Mouse (Mus musculus) embryonic facial prominence, embryonic 14.5 days (tissue): ENCODE data around the gene Gpr25. TPM values are rescaled to one million over a fixed set of nuclear protein-coding genes. Genes with fewer than 3 reads are reported as not detected.

Experiments
- ATAC-seq: fragments of 200-750 bp; cut with Nextera tagmentation; 2 replicates; pipeline ENCODE4 v1.8.0; 2017; ENCODE audit warnings: low read depth, moderate number of reproducible peaks, moderate TSS enrichment
- DNase-seq: peaks from one replicate; pipeline ENCODE4 v3.0.0-alpha.2; 2015; ENCODE audit warnings: low spot score
- H3K27ac ChIP-seq: fragments of 300-500 bp; sonication (generic); replicated peaks from 2 replicates; pipeline ENCODE4 v1.5.1; 2014; ENCODE audit warnings: low read depth, mild to moderate bottlenecking, low read length, moderate library complexity
- H3K27me3 ChIP-seq: fragments of 300-500 bp; sonication (generic); replicated peaks from 2 replicates; pipeline ENCODE4 v1.6.1; 2014; ENCODE audit warnings: low read length; ENCODE audit not compliant: control insufficient read depth, insufficient read depth
- H3K36me3 ChIP-seq: fragments of 300-500 bp; sonication (generic); 2 replicates; pipeline ENCODE4 v1.6.1; 2014; ENCODE audit warnings: low read length, mixed read lengths; ENCODE audit not compliant: control insufficient read depth, insufficient read depth
- H3K4me1 ChIP-seq: fragments of 300-500 bp; sonication (generic); 2 replicates; pipeline ENCODE4 v1.6.1; 2014; ENCODE audit warnings: antibody characterized with exemption, low read length; ENCODE audit not compliant: control insufficient read depth, insufficient read depth
- H3K4me2 ChIP-seq: fragments of 300-500 bp; sonication (generic); 2 replicates; pipeline ENCODE4 v1.6.1; 2014; ENCODE audit warnings: low read depth, mild to moderate bottlenecking, low read length, moderate library complexity, mixed read lengths
- H3K4me3 ChIP-seq: fragments of 300-500 bp; sonication (generic); 2 replicates; pipeline ENCODE4 v1.5.1; 2014; ENCODE audit warnings: low read depth, mild to moderate bottlenecking, low read length
- H3K9ac ChIP-seq: fragments of 300-500 bp; sonication (generic); 2 replicates; pipeline ENCODE4 v1.6.1; 2014; ENCODE audit warnings: low read depth, mild to moderate bottlenecking, low read length, moderate library complexity, mixed read lengths
- H3K9me3 ChIP-seq: fragments of 300-500 bp; sonication (generic); 2 replicates; pipeline ENCODE4 v1.6.1; 2016; ENCODE audit warnings: low read length; ENCODE audit not compliant: control insufficient read depth
- WGBS: fragments of 180-500 bp; shearing (Covaris S2); extraction: QIAGEN DNeasy Blood & Tissue Kit; methylation state at CpG from one replicate; pipeline ENCODE4 v1.1.7; 2014; 5-methylcytosine and 5-hydroxymethylcytosine counted together
- polyA plus RNA-seq: library from polyadenylated mRNA; unstranded; fragments of >200 nt; fragmentation: Nextera tagmentation; extraction: Ambion mirVana; gene quantifications from 2 replicates; pipeline ENCODE4 v1.2.1, GENCODE M21; 2014

Gene Gpr25
- polyA plus RNA-seq, 1 experiment from 2014 or later = not detected

GRCm38 (mm10) chr1:136244469-136244868 is 16.2 kb downstream of the Gpr25 start:
- 91% methylated on average over 4 of the region's 5 CpGs for WGBS
- Histone ChIP-seq H3K27me3 (no peaks in the 10 kb centered on the region), H3K36me3 (no peaks in the 10 kb centered on the region), H3K9ac (no peak overlapping the region), H3K4me3 (no peak overlapping the region), H3K4me1 (no peaks in the 10 kb centered on the region), H3K9me3 (no peaks in the 10 kb centered on the region), H3K4me2 (no peak overlapping the region), H3K27ac (no peak overlapping the region)
- ATAC-seq = no peak
- no peak for DNase-seq

- Histone ChIP-seq H3K4me2 (no peak overlapping the region), H3K4me3 (no peak overlapping the region), H3K36me3 (no peaks in the 10 kb centered on the region), H3K4me1 (no peaks in the 10 kb centered on the region), H3K27ac (no peak overlapping the region), H3K9me3 (no peaks in the 10 kb centered on the region), H3K9ac (no peak overlapping the region), H3K27me3 (no peaks in the 10 kb centered on the region)
- WGBS = 89% methylated on average over 7 of the region's 7 CpGs
- no peak for ATAC-seq
- DNase-seq = no peak
These were observed 18.9 kb downstream of the Gpr25 start for GRCm38 (mm10) chr1:136241801-136242200.

GRCm38 (mm10) chr1:136238495-136238894 is 22.2 kb downstream of the Gpr25 start:
- H3K4me1 ChIP-seq = no peaks in the 10 kb centered on the region; the same call in 1 of the 2 replicates
- H3K27me3 ChIP-seq = no peaks in the 10 kb centered on the region
- DNase-seq = no peak
- H3K36me3 ChIP-seq = no peaks in the 10 kb centered on the region
- no peak for ATAC-seq
- 88% methylated on average over 4 of the region's 4 CpGs for WGBS
- no peak overlapping the region for H3K27ac ChIP-seq
- H3K9me3 ChIP-seq = no peaks in the 10 kb centered on the region
- no peak overlapping the region for H3K4me2 ChIP-seq
- no peak overlapping the region for H3K9ac ChIP-seq
- H3K4me3 ChIP-seq = no peak overlapping the region

- DNase-seq = no peak
- whole genome bisulfite sequencing = 2% methylated on average over 9 of the region's 9 CpGs
- H3K4me1 ChIP-seq = peaks cover 35% of the 10 kb centered on the region
These were observed 26.0 kb downstream of the Gpr25 start for GRCm38 (mm10) chr1:136234595-136235092.

GRCm38 (mm10) chr1:136233892-136234594 is 26.6 kb downstream of the Gpr25 start, which contains the start of gene Inava:
TSS of gene Inava (minus strand) at chr1:136234264.
- H3K4me3 ChIP-seq = peak within 1 kb of the TSS; percentile 45
- no peaks in the 10 kb centered on the region for H3K27me3 ChIP-seq
- H3K4me1 ChIP-seq = peaks cover 41% of the 10 kb centered on the region
- peak within 1 kb of the TSS; percentile 28 for H3K27ac ChIP-seq
- H3K4me2 ChIP-seq = peak within 1 kb of the TSS; percentile 72
- no peaks in the 10 kb centered on the region for H3K36me3 ChIP-seq
- DNase-seq (peak; percentile 87), ATAC-seq (peak; percentile 74)
- peak within 1 kb of the TSS; percentile 61 for H3K9ac ChIP-seq
- WGBS = 0% methylated on average over 18 of the region's 51 CpGs
- H3K9me3 ChIP-seq = no peaks in the 10 kb centered on the region

More at GRCm38 (mm10) chr1:136234595-136235092, 26.0 kb downstream of the Gpr25 start:
- Histone ChIP-seq H3K27ac (no peak overlapping the region), H3K4me2 (peak overlapping the region; percentile 72), H3K4me3 (peak overlapping the region; percentile 45), H3K27me3 (no peaks in the 10 kb centered on the region), H3K9me3 (no peaks in the 10 kb centered on the region), H3K36me3 (no peaks in the 10 kb centered on the region), H3K9ac (peak overlapping the region; percentile 61)
- ATAC-seq = no peak

GRCm38 (mm10) chr1:136232986-136233790 is 27.5 kb downstream of the Gpr25 start:
- Histone ChIP-seq H3K4me1 (peaks cover 49% of the 10 kb centered on the region), H3K9me3 (no peaks in the 10 kb centered on the region), H3K27me3 (no peaks in the 10 kb centered on the region), H3K27ac (peak overlapping the region; percentile 28), H3K4me2 (peak overlapping the region; percentile 72), H3K36me3 (no peaks in the 10 kb centered on the region), H3K9ac (peak overlapping the region; percentile 61), H3K4me3 (peak overlapping the region; percentile 45)
- no peak for ATAC-seq
- 1% methylated on average over 23 of the region's 23 CpGs for WGBS
- DNase-seq = no peak

DNA sequence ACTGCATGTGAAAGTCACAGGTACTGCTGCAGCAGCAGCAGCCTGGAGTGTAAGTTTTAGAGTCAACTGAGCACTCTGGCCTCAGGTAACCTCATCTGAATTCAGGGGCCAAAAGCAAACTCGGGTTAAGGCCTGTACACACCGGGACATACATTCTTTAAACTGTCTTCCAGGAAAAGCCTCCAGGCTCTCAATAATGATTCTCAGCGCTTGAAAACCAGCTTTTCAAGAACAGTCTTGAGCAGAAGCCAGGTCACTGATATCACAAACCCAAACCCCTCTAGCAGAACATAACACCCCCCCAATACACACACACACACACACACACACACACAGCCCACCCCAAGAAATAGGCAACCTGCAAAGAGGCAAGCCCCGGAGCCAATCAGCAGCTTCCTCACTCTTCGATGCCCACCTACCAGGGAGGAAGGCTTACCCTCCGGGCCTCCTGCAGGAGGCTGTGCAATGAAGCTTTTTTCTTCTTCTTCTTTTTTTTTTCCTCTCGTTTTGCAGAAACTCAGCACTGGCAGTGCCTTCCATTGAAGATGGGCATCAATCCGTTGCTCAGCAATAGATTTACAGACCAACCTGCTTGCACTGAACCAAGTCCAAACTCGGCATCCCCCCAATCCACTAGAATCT is 28.3 kb downstream of the Gpr25 start:
- ATAC-seq (no peak), DNase-seq (no peak)
- Histone ChIP-seq H3K4me3 (peak overlapping the region; percentile 45), H3K9ac (peak overlapping the region; percentile 61), H3K9me3 (no peaks in the 10 kb centered on the region), H3K27me3 (no peaks in the 10 kb centered on the region), H3K27ac (peak overlapping the region; percentile 28), H3K4me1 (peaks cover 56% of the 10 kb centered on the region), H3K36me3 (no peaks in the 10 kb centered on the region), H3K4me2 (peak overlapping the region; percentile 72)
- 4% methylated on average over 9 of the region's 9 CpGs for WGBS

DNA sequence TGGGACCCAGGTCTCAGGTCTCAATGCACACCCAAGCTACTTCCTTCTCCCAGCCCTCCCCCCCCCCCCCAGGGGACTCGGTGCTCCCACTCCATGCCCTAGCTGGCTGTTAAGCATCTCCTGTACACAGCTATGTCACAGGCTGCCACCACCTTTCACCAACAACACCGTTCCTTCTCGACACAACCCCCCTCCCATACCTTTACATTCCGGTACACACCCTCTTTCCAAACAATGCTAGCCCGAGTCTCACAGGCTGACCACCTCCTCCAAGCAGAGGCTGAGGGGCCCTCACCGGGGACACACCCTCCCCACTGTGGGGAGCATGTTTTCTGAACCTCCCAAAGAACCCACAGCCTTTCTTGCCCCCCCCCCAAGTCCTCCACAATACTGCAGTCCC is 29.1 kb downstream of the Gpr25 start:
- Histone ChIP-seq H3K4me2 (peak overlapping the region; percentile 72), H3K4me1 (peaks cover 56% of the 10 kb centered on the region), H3K27ac (peak overlapping the region; percentile 28), H3K9ac (peak overlapping the region; percentile 32), H3K36me3 (0 out of 2 replicates have a peak, but pooled peaks cover 5% of the 10 kb centered on the region), H3K9me3 (no peaks in the 10 kb centered on the region), H3K27me3 (no peaks in the 10 kb centered on the region), H3K4me3 (peak overlapping the region; percentile 45)
- ATAC-seq (peak; percentile 13; the same call in 1 of the 2 replicates), DNase-seq (no peak)
- 11% methylated on average over 6 of the region's 6 CpGs for WGBS
